Mouse (Mus musculus): ENCODE results near the gene Slc38a2.

DNA sequence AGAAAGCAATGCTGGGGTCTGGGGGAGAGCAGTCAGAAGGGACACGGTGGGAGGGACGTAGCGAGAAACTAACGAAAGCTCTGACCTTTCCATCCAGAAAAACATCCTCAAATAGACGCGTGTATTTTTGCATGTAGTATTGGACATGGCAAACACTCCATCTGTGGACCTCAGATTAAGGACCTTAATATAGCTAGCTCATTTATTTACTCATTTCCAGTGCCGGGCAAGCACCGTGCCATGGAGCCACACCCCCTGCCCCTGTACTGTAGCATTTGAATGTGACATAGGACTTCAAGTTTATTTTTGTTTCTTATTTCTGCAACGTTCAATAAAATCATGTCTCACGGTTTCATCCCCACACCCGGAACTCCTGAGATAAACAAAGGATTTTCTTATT, 48.0 kb upstream of the Slc38a2 start:
- TF ChIP-seq CTCF (IDR thresholded peaks at IDR 0.05; ENCODE audit: borderline replicate concordance, extremely low read depth, insufficient read depth, insufficient read length) (no peak), POLR2A (IDR thresholded peaks at IDR 0.05; ENCODE audit: borderline replicate concordance, extremely low read depth, insufficient read depth, insufficient read length, poor library complexity, severe bottlenecking) (no peak)

All from brain, embryonic 14.5 days (tissue).